Mouse (Mus musculus) limb, embryonic 11.5 days (tissue): ENCODE results near the gene Grm8. TPM values are rescaled to one million over a fixed set of nuclear protein-coding genes. Genes with fewer than 3 reads are reported as not detected.
A peak's percentile ranks its signal among the peaks of the same experiment; 100 is the strongest.

Source experiments
- ATAC-seq: fragments of 200-750 bp; cut with Nextera tagmentation; 2 replicates; pipeline ENCODE4 v1.8.0; 2017; ENCODE audit warnings: low read depth; ENCODE audit not compliant: insufficient number of reproducible peaks, low FRiP score, low TSS enrichment
- DNase-seq: peaks from one replicate; pipeline ENCODE4 v3.0.0-alpha.2; 2015; ENCODE audit warnings: low spot score
- H3K27ac ChIP-seq: fragments of 300-500 bp; sonication (generic); replicated peaks from 2 replicates; pipeline ENCODE4 v1.5.1; 2014; ENCODE audit warnings: low read depth, mild to moderate bottlenecking, low read length
- H3K27me3 ChIP-seq: fragments of 300-500 bp; sonication (generic); 2 replicates; pipeline ENCODE4 v1.6.1; 2014; ENCODE audit warnings: mild to moderate bottlenecking, low read length, mixed read lengths; ENCODE audit not compliant: control insufficient read depth, insufficient read depth
- H3K36me3 ChIP-seq: fragments of 300-500 bp; sonication (generic); 2 replicates; pipeline ENCODE4 v1.6.1; 2014; ENCODE audit warnings: mild to moderate bottlenecking, low read length, moderate library complexity, mixed read lengths; ENCODE audit not compliant: control insufficient read depth, insufficient read depth
- H3K4me1 ChIP-seq: fragments of 300-500 bp; sonication (generic); 2 replicates; pipeline ENCODE4 v1.6.1; 2014; ENCODE audit warnings: low read length, mixed read lengths; ENCODE audit not compliant: control insufficient read depth, insufficient read depth
- H3K4me2 ChIP-seq: fragments of 300-500 bp; sonication (generic); 2 replicates; pipeline ENCODE4 v1.6.1; 2014; ENCODE audit warnings: low read depth, mild to moderate bottlenecking, moderate library complexity; ENCODE audit not compliant: severe bottlenecking
- H3K4me3 ChIP-seq: fragments of 300-500 bp; sonication (generic); 2 replicates; pipeline ENCODE4 v1.5.1; 2014; ENCODE audit warnings: low read depth, low read length
- H3K9ac ChIP-seq: fragments of 300-500 bp; sonication (generic); 2 replicates; pipeline ENCODE4 v1.6.1; 2014; ENCODE audit warnings: mild to moderate bottlenecking, low read length
- H3K9me3 ChIP-seq: fragments of 300-500 bp; sonication (generic); 2 replicates; pipeline ENCODE4 v1.6.1; 2016; ENCODE audit warnings: low read length; ENCODE audit not compliant: control insufficient read depth
- WGBS: fragments of 180-500 bp; shearing (Covaris S2); extraction: QIAGEN DNeasy Blood & Tissue Kit; methylation state at CpG from one replicate; pipeline ENCODE4 v1.1.7; 2014; 5-methylcytosine and 5-hydroxymethylcytosine counted together
- polyA plus RNA-seq: library from polyadenylated mRNA; unstranded; fragments of >200 nt; fragmentation: Nextera tagmentation; extraction: Ambion mirVana; gene quantifications from 2 replicates; pipeline ENCODE4 v1.2.1, GENCODE M21; 2014

Gene Grm8
- polyA plus RNA-seq, 1 experiment from 2014 or later = 0.51 TPM

DNA sequence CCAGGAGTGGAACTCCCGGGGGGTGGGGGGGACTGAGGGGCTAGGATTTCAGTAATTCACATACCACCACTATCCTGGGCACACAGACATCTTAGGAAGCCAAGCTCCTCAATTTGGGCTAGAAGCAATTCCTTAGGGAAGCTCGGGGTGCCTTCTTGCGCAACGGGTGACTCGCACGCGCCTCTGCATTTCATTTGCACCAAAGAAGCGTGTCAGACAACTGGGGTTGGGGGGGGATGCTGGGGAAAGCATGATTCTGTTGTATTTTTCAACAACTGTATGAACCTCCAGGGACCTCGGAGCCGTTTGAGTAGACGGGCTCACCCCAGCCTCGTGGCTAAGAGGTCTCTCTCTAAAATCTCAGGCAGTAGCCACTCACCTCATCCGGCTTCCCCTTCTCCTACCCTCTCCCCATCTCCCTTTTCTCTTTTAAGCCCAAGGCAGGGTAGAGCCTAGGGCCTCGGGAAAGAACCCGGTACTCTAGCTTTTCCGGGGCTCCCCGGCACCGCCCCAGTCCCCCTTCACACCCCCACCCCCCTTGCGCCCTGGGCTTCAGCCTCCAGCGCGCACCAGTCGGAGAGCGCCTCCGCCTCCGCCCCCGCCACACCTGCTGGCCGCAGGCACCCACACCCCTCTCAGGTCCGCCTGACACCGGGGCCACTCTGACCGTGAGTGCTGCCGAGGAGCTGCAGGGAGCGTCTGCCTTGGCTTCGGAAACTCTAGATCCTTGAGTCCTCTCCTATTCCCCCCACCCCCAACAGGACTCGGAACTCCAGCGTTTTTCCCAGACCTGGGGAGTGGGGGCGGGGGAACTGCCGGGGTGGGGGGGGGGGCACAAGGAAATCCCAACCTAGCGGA lies 1.5 kb downstream of the Grm8 start:
- DNase-seq (peak; percentile 36), ATAC-seq (no peak)
- 1% methylated on average over 34 of the region's 38 CpGs for WGBS
- peak overlapping the region; percentile 44 for H3K4me3 ChIP-seq
- peak overlapping the region; percentile 97 for H3K4me2 ChIP-seq
- H3K27me3 ChIP-seq = peaks cover 36% of the 10 kb centered on the region
- no peak overlapping the region for H3K9ac ChIP-seq
- 0 out of 2 replicates have a peak, but pooled peaks cover 7% of the 10 kb centered on the region for H3K4me1 ChIP-seq
- H3K27ac ChIP-seq = no peak overlapping the region
- no peaks in the 10 kb centered on the region for H3K9me3 ChIP-seq
- H3K36me3 ChIP-seq = no peaks in the 10 kb centered on the region

DNA sequence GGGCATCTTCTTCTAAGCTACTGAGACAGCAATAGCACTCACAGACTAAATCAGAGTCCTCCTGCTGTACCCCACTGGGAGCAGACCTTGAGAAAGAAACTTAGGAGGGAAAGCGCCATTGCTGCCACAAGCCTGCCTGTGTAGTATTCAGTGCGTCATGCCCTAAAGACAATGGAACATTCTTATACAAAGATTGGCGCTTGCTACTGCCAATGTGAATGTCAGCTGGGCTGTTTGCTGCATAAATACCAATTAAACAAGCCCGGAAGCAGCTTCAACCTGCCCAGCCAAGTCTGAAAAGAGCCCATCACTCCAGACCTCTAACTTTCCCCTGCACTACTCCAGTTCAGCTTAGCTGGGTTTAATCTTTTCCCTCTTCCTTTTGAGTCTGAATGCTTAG lies 2.9 kb downstream of the Grm8 start:
- Histone ChIP-seq H3K4me2 (no peak overlapping the region), H3K9me3 (no peaks in the 10 kb centered on the region), H3K9ac (no peak overlapping the region), H3K27ac (no peak overlapping the region), H3K36me3 (no peaks in the 10 kb centered on the region), H3K4me3 (no peak overlapping the region), H3K27me3 (peaks cover 36% of the 10 kb centered on the region), H3K4me1 (0 out of 2 replicates have a peak, but pooled peaks cover 7% of the 10 kb centered on the region)
- DNase-seq (no peak), ATAC-seq (no peak)
- 28% methylated on average over 4 of the region's 4 CpGs for WGBS

DNA sequence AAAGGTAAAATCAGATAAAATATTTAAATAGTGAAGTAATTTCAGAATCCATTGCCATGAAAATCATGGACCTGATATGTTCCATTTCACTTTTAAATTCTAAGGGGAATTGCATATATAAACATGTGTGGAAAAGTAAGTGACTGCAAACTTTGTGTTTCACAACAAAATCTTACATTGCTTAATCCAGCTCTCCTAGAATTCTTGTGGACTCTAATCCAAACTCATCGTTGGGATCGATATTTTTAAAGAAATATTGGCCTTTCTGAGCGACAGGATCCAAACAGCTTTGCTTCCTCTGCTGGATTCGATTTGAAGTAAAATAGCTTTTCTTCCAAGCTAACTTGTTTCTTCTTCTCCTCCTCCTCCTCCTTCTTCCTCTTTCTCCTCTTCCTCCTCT lies 6.1 kb downstream of the Grm8 start:
- H3K4me3 ChIP-seq = no peak overlapping the region
- H3K4me2 ChIP-seq = no peak overlapping the region
- ATAC-seq (no peak), DNase-seq (no peak)
- WGBS = 90% methylated on average over 4 of the region's 4 CpGs
- H3K36me3 ChIP-seq = no peaks in the 10 kb centered on the region
- peaks cover 24% of the 10 kb centered on the region for H3K27me3 ChIP-seq
- no peaks in the 10 kb centered on the region for H3K9me3 ChIP-seq
- H3K27ac ChIP-seq = no peak overlapping the region
- no peak overlapping the region for H3K9ac ChIP-seq
- H3K4me1 ChIP-seq = 0 out of 2 replicates have a peak, but pooled peaks cover 3% of the 10 kb centered on the region

DNA sequence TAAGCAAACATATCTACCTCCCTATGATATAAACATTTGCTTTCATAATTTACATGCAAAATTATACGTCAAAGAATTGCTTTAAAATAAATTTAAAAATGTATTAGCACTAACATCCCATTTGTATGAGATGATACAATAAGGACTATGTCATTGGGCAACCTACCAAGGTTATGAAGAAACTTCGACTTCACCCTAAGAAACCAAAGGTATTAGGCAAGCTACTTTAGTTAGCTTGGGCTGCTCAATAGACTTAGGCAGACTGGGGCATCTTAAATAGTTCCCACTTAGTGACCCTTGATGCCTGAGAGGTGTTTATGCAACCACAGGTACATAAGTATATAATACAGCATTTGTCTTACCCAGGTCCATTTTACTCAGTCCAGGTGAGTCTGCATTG lies 19.5 kb downstream of the Grm8 start:
- no peaks in the 10 kb centered on the region for H3K4me1 ChIP-seq
- DNase-seq (no peak), ATAC-seq (no peak)
- H3K27me3 ChIP-seq = no peaks in the 10 kb centered on the region
- H3K4me3 ChIP-seq = no peak overlapping the region
- no peaks in the 10 kb centered on the region for H3K9me3 ChIP-seq
- H3K27ac ChIP-seq = no peak overlapping the region
- H3K9ac ChIP-seq = no peak overlapping the region
- no peaks in the 10 kb centered on the region for H3K36me3 ChIP-seq
- 86% methylated on average over 2 of the region's 2 CpGs for whole genome bisulfite sequencing
- H3K4me2 ChIP-seq = no peak overlapping the region

DNA sequence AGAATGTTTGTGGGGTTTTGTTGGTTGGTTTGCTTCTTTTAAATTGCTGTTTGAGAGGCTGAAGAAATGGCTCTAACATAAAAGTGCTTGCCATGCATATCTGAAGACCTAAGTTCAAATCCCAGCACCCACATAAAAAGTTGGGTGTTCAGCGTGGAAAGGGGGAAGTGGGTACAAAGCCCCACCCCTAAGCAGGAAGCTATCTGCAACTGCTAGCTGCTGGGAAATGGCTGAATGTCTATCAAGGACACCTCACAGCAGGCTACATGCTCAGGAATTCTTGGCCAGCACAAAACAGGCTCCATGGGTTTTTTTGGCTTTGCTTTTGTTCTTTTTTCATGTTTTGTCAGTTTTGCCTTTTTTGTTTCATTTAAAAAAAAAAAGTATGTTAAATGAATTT lies 20.1 kb downstream of the Grm8 start:
- no peaks in the 10 kb centered on the region for H3K36me3 ChIP-seq
- ATAC-seq (no peak), DNase-seq (no peak)
- no peak overlapping the region for H3K9ac ChIP-seq
- H3K9me3 ChIP-seq = no peaks in the 10 kb centered on the region
- WGBS = 96% methylated on average over 1 of the region's 1 CpGs
- no peaks in the 10 kb centered on the region for H3K4me1 ChIP-seq
- H3K27ac ChIP-seq = no peak overlapping the region
- no peak overlapping the region for H3K4me3 ChIP-seq
- H3K4me2 ChIP-seq = no peak overlapping the region
- H3K27me3 ChIP-seq = no peaks in the 10 kb centered on the region

DNA sequence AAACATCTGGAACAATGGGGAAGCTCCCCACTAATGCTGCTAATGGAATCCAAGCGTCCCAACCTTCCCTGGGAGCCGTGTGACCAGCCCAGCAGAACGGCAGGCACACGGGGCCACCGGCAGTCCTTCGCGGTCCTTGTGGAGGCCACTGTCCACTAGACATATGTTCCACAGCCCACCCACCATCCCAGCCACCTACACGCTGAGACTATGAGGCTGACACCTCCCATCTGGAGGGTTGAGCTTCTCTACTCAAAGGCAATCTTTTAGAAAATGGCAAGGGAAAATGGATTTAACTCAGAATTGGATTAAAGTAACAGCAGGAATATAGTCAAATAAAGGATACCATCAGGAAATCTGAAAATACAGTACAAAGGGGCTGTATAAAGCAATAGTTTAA lies 23.4 kb downstream of the Grm8 start:
- ATAC-seq (no peak), DNase-seq (no peak)
- H3K4me1 ChIP-seq = no peaks in the 10 kb centered on the region
- WGBS = 89% methylated on average over 8 of the region's 8 CpGs
- H3K9me3 ChIP-seq = no peaks in the 10 kb centered on the region
- H3K9ac ChIP-seq = no peak overlapping the region
- H3K27me3 ChIP-seq = no peaks in the 10 kb centered on the region
- no peaks in the 10 kb centered on the region for H3K36me3 ChIP-seq
- no peak overlapping the region for H3K27ac ChIP-seq
- no peak overlapping the region for H3K4me3 ChIP-seq
- H3K4me2 ChIP-seq = no peak overlapping the region

DNA sequence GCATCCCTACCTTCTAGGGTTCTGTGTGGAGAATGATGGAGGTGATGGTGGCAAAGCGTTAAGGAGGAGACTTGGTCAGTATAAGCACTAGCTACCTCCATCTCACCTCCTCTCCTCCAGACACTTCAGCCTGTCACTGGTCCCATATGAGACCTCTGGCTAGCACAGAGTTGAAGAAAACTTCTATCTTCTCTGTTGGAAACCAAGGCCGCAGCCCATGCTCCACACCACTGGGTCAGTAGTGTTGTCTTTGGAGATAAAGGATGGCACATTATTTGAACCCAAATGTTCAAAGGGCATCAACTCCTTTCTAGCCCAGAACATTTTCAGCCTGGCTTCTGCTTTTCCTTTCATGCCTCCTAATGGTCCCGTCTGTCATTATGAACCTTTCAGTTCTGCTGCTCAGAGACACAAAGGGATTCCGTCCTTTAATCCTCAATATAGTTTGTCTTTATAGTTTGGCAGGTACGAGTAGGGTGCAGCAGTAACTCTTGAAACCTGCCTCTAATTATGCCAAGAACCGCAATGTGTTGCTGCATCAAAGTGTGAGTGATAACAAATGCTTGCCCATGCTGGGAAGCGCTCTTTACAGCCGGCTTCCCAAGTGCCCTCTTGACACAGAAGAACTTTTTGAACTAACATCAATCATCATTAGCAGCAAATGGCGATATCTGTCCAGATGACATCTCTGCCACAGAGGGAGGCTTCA lies 32.2 kb downstream of the Grm8 start:
- 9% methylated on average over 9 of the region's 9 CpGs for WGBS
- Histone ChIP-seq H3K27me3 (no peaks in the 10 kb centered on the region), H3K9me3 (no peaks in the 10 kb centered on the region), H3K4me2 (no peak overlapping the region), H3K4me1 (no peaks in the 10 kb centered on the region), H3K9ac (no peak overlapping the region), H3K27ac (no peak overlapping the region), H3K4me3 (no peak overlapping the region), H3K36me3 (no peaks in the 10 kb centered on the region)
- no peak for ATAC-seq
- no peak for DNase-seq

DNA sequence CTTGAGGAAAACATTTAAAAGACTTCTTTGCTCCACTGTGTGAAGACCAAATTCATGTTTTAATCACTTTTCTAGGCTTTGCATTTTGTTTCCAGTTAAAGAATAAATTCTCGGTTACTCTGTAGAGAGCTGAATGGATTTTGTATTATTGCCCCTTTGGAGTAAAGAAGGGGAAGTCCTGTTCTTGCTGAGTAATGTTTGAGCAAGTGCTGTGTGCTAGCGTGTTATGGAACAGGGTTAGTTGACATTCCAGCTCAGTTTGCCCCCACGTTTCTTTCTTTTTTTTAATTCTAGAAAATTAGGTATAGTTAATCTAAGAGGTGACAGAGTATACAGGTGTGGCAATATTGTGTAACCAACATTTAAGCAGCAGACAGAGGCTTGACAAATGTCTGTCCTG lies 35.0 kb downstream of the Grm8 start:
- H3K9me3 ChIP-seq = no peaks in the 10 kb centered on the region
- no peak overlapping the region for H3K4me3 ChIP-seq
- no peak for ATAC-seq
- 88% methylated on average over 3 of the region's 3 CpGs for whole genome bisulfite sequencing
- no peak overlapping the region for H3K27ac ChIP-seq
- no peak for DNase-seq
- no peak overlapping the region for H3K4me2 ChIP-seq
- no peak overlapping the region for H3K9ac ChIP-seq
- no peaks in the 10 kb centered on the region for H3K36me3 ChIP-seq
- no peaks in the 10 kb centered on the region for H3K4me1 ChIP-seq
- no peaks in the 10 kb centered on the region for H3K27me3 ChIP-seq
